Mouse (Mus musculus): ENCODE data around the gene Araf.

Araf gene

GRCm38 (mm10) chrX:20848256-20848984 lies 50.8 kb downstream of the Araf start:
- peak; percentile 83 to 89 for DNase-seq

- DNase-seq = no peak
Measured at GRCm38 (mm10) chrX:20853794-20854193, 56.2 kb downstream of the Araf start.

GRCm38 (mm10) chrX:20861453-20862104 lies 64.0 kb downstream of the Araf start:
- no peak for DNase-seq

GRCm38 (mm10) chrX:20862105-20863065 lies 64.8 kb downstream of the Araf start:
- no peak for DNase-seq

GRCm38 (mm10) chrX:20863161-20864101 lies 65.8 kb downstream of the Araf start:
- DNase-seq = no peak

GRCm38 (mm10) chrX:20868091-20868490 lies 70.5 kb downstream of the Araf start:
- no peak for DNase-seq

GRCm38 (mm10) chrX:20869203-20869602 lies 71.6 kb downstream of the Araf start:
- DNase-seq = no peak

- DNase-seq = no peak
Measured at GRCm38 (mm10) chrX:20869962-20870513, 72.4 kb downstream of the Araf start, which contains the start of gene Timp1. TSS of gene Timp1 (plus strand) at chrX:20870166.

- no peak for DNase-seq
Measured at GRCm38 (mm10) chrX:20872928-20873500, 75.4 kb downstream of the Araf start.

- no peak for DNase-seq
Measured at GRCm38 (mm10) chrX:20875241-20875640, 77.6 kb downstream of the Araf start.

- DNase-seq = no peak
Measured at GRCm38 (mm10) chrX:20910074-20910473, 112.5 kb downstream of the Araf start.
